ENCODE assay signal across 9 mouse cellular contexts in the genomic region with DNA sequence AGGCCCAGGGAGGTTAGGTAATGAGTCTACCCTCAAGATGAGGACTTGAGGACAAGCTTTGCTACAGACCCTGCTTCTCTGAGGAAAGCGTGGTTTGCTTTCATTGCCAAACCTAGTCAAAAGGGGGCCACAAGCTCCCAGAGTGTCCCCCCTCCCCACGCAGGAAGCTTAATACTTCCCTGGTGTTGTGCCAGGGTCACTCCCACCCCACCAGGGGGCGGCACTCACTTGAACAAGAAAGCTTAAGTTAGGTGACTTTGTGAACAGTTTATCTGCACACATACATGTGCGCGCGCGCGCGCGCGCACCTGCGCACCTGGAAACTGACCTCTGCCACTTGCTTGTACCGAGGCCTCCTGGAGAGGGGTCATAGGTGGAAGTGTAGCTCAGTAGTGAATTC. TPM values are rescaled to one million over a fixed set of nuclear protein-coding genes. Genes with fewer than 3 reads are reported as not detected.
DNase-seq lines count a peak whose midpoint lies in the region; ATAC-seq and TF ChIP-seq lines count a peak whose summit lies in the region.
"Had no signal": no experiment of that assay in that cellular context is flagged by ENCODE, and none has a peak within 500 bp of the region (broad histone marks: within the 10 kb centered on the region; RNA-seq: fewer than 3 reads in every experiment).

No protein-coding gene starts in this region.

- ATAC-seq in embryonic facial prominence, embryonic 13.5 days (ENCODE audit: insufficient number of reproducible peaks, insufficient read depth, low FRiP score, low TSS enrichment, low read depth): no peak
- no peak for ATAC-seq in forebrain, postnatal 0 days

- peaks cover 3% of the 10 kb centered on the region; the same call in 1 of the 2 replicates for H3K27me3 ChIP-seq in E14TG2a.4 (ENCODE audit: insufficient read depth, low read length)
- peaks cover 4% of the 10 kb centered on the region; the same call in 1 of the 2 replicates for H3K27me3 ChIP-seq in embryonic facial prominence, embryonic 13.5 days
- H3K27me3 ChIP-seq in forebrain, postnatal 0 days (ENCODE audit: insufficient read depth, low read length): no peaks in the 10 kb centered on the region

- no peak overlapping the region for H3K27ac ChIP-seq in embryonic facial prominence, embryonic 13.5 days
- H3K27ac ChIP-seq in forebrain, postnatal 0 days (ENCODE audit: low read depth, low read length): no peak overlapping the region

- H3K36me3 ChIP-seq in E14TG2a.4 (ENCODE audit: insufficient read depth, low read length): peaks cover 14% of the 10 kb centered on the region
- H3K36me3 ChIP-seq in embryonic facial prominence, embryonic 13.5 days: 0 out of 2 replicates have a peak, but pooled peaks cover 7% of the 10 kb centered on the region
- H3K36me3 ChIP-seq in forebrain, postnatal 0 days (ENCODE audit: insufficient read depth): no peaks in the 10 kb centered on the region

- no peak overlapping the region for H3K9ac ChIP-seq in embryonic facial prominence, embryonic 13.5 days
- H3K9ac ChIP-seq in forebrain, postnatal 0 days: no peak overlapping the region

- WGBS in embryonic facial prominence, embryonic 13.5 days: 82% methylated on average over 13 of the region's 13 CpGs
- 86% methylated on average over 13 of the region's 13 CpGs for WGBS in forebrain, postnatal 0 days

- peak overlapping the region; percentile 83 for H3K4me3 ChIP-seq in E14TG2a.4 (replicated peaks; ENCODE audit: low read length)
- H3K4me3 ChIP-seq in embryonic facial prominence, embryonic 13.5 days: peak overlapping the region; percentile 58
- H3K4me3 ChIP-seq in forebrain, postnatal 0 days (ENCODE audit: low read depth, low read length): no peak overlapping the region

- intact Hi-C loops in heart, postnatal 25 days (cut with DNase I): no loop called here

- DNase-seq in heart, postnatal 4 days: peak; percentile 28
- no peak for DNase-seq in heart, postnatal 25 days (ENCODE audit: low spot score)
- DNase-seq in lung, postnatal 4 days: peak; percentile 19 to 25
- DNase-seq in forebrain, postnatal 0 days: no peak
- no peak for DNase-seq in frontal cortex, postnatal 14 days (ENCODE audit: low spot score in 2 of 2)
- no peak for DNase-seq in layer of hippocampus, adult 9-10 months (ENCODE audit: low spot score)

- H3K4me2 ChIP-seq in embryonic facial prominence, embryonic 13.5 days: peak overlapping the region; percentile 65
- no peak overlapping the region for H3K4me2 ChIP-seq in forebrain, postnatal 0 days (ENCODE audit: low read depth)

- peaks cover 52% of the 10 kb centered on the region for H3K4me1 ChIP-seq in E14TG2a.4 (replicated peaks; ENCODE audit: low read depth, low read length)
- peaks cover 15% of the 10 kb centered on the region for H3K4me1 ChIP-seq in embryonic facial prominence, embryonic 13.5 days
- H3K4me1 ChIP-seq in forebrain, postnatal 0 days (ENCODE audit: insufficient read depth): no peaks in the 10 kb centered on the region

- H3K9me3 ChIP-seq in E14TG2a.4 (ENCODE audit: low read length): no peaks in the 10 kb centered on the region
- no peaks in the 10 kb centered on the region for H3K9me3 ChIP-seq in embryonic facial prominence, embryonic 13.5 days
- no peaks in the 10 kb centered on the region for H3K9me3 ChIP-seq in forebrain, postnatal 0 days (ENCODE audit: low read length)

- no peak; the same call in 1 of the 2 replicates for TF ChIP-seq CTCF in E14TG2a.4 (conservative IDR thresholded peaks at IDR 0.05; ENCODE audit: low read length)
- no peak for TF ChIP-seq CTCF in forebrain, postnatal 0 days (IDR thresholded peaks at IDR 0.05; ENCODE audit: low read depth)

RNA-seq across cellular contexts. Expression of gene Foxo4, which starts 2.3 kb away (rescaled TPM):
- total RNA-seq in heart, postnatal 4 days (2021): 10 to 100 TPM; 23.2 to 26.7 TPM
- total RNA-seq in heart, postnatal 25 days (2021): 10 to 100 TPM; 48.5 to 53.7 TPM
- 2.9 and 3.4 TPM in 2 replicates for polyA plus RNA-seq in embryonic facial prominence, embryonic 13.5 days (2015; fragmentation: Nextera tagmentation; extraction: Ambion mirVana)
- 6.8 and 8.7 TPM in 2 replicates for total RNA-seq in forebrain, postnatal 0 days (2014; rRNA removed)
- polyA plus RNA-seq in forebrain, postnatal 0 days (2015; fragmentation: Nextera tagmentation; extraction: Ambion mirVana): 0.65 and 0.75 TPM in 2 replicates

RNA-seq across cellular contexts. Expression of gene Gm614, which starts 7.2 kb away (rescaled TPM):
- total RNA-seq in heart, postnatal 4 days (2021): 1 to 10 TPM in 1 of 2 experiments, under 1 TPM in 1; 0.76 to 1.1 TPM
- not detected for total RNA-seq in heart, postnatal 25 days (2021)
- not detected in 2 replicates for polyA plus RNA-seq in embryonic facial prominence, embryonic 13.5 days (2015; fragmentation: Nextera tagmentation; extraction: Ambion mirVana)
- 0.52 TPM in 1 of 2 replicates, not detected in the other for total RNA-seq in forebrain, postnatal 0 days (2014; rRNA removed)
- not detected in 2 replicates for polyA plus RNA-seq in forebrain, postnatal 0 days (2015; fragmentation: Nextera tagmentation; extraction: Ambion mirVana)
- polyA plus RNA-seq: lung, embryonic 16.5 days had no signal

RNA-seq across cellular contexts. Expression of gene Il2rg, which starts 11.5 kb away (rescaled TPM):
- total RNA-seq in heart, postnatal 4 days (2021): 10 to 100 TPM; 12.5 to 17.3 TPM
- total RNA-seq in heart, postnatal 25 days (2021): 10 to 100 TPM in 1 of 2 experiments, 1 to 10 TPM in 1; 8.2 to 10.0 TPM
- polyA plus RNA-seq in embryonic facial prominence, embryonic 13.5 days (2015; fragmentation: Nextera tagmentation; extraction: Ambion mirVana): 6.7 and 7.6 TPM in 2 replicates
- 1.2 and 2.6 TPM in 2 replicates for total RNA-seq in forebrain, postnatal 0 days (2014; rRNA removed)
- polyA plus RNA-seq in forebrain, postnatal 0 days (2015; fragmentation: Nextera tagmentation; extraction: Ambion mirVana): 4.2 and 4.5 TPM in 2 replicates

RNA-seq across cellular contexts. Expression of gene Gm20489, which starts 12.2 kb away (rescaled TPM):
- total RNA-seq in heart, postnatal 4 days (2021): not detected
- not detected for total RNA-seq in heart, postnatal 25 days (2021)
- not detected in 2 replicates for polyA plus RNA-seq in embryonic facial prominence, embryonic 13.5 days (2015; fragmentation: Nextera tagmentation; extraction: Ambion mirVana)
- total RNA-seq in forebrain, postnatal 0 days (2014; rRNA removed): not detected in 2 replicates
- not detected in 2 replicates for polyA plus RNA-seq in forebrain, postnatal 0 days (2015; fragmentation: Nextera tagmentation; extraction: Ambion mirVana)
- polyA plus RNA-seq: lung, embryonic 16.5 days had no signal

RNA-seq across cellular contexts. Expression of gene Med12, which starts 17.2 kb away (rescaled TPM):
- 10 to 100 TPM; 27.3 to 28.0 TPM for total RNA-seq in heart, postnatal 4 days (2021)
- total RNA-seq in heart, postnatal 25 days (2021): 10 to 100 TPM; 20.1 to 22.6 TPM
- 33.2 and 39.2 TPM in 2 replicates for polyA plus RNA-seq in embryonic facial prominence, embryonic 13.5 days (2015; fragmentation: Nextera tagmentation; extraction: Ambion mirVana)
- 22.0 and 35.7 TPM in 2 replicates for total RNA-seq in forebrain, postnatal 0 days (2014; rRNA removed)
- polyA plus RNA-seq in forebrain, postnatal 0 days (2015; fragmentation: Nextera tagmentation; extraction: Ambion mirVana): 7.3 and 14.4 TPM in 2 replicates

Comparison
In these comparisons a context has a peak if more than half of its experiments do, and no peak if none do; other contexts are left out.
1. DNase-seq: peak in heart, postnatal 4 days (single experiment) and lung, postnatal 4 days (2 of 2); none in heart, postnatal 25 days (single experiment), forebrain, postnatal 0 days (single experiment), frontal cortex, postnatal 14 days (0 of 2) and layer of hippocampus, adult 9-10 months (single experiment).